Mouse (Mus musculus) heart, adult 8-10 months (tissue): ENCODE data around the gene Serping1. TPM values are rescaled to one million over a fixed set of nuclear protein-coding genes. Genes with fewer than 3 reads are reported as not detected.

ENCODE experiments used
- DNase-seq: peaks from one replicate; pipeline ENCODE4 v3.0.0; 2022; ENCODE audit warnings: low spot score
- total RNA-seq, 4 experiments: library from RNA; stranded (reverse); gene quantifications; 2 replicates each; pipeline ENCODE4 v1.2.4; 2022

Serping1 gene
- total RNA-seq, 4 experiments from 2014 or later: 58.4 to 76.5 (median 69.2) TPM

DNA sequence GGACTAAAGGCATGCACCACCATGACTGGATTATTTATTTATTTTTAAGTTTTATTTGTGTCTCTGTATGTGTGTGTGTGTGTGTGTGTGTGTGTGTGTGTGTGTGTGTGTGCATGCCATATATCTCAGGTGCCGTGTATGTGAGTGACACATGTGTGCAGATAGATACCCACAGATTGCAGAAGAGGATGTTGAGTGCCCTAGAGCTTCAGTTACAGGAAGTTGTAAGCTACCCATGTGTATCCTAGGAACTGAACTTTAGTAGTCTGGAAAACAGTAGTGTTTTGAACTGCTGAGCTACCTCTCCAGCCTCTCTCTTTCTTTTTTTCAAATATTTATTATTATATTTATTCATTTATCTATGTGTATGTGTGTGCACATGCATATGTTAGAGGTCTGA lies 8.1 kb upstream of the Serping1 start:
- no peak for DNase-seq

DNA sequence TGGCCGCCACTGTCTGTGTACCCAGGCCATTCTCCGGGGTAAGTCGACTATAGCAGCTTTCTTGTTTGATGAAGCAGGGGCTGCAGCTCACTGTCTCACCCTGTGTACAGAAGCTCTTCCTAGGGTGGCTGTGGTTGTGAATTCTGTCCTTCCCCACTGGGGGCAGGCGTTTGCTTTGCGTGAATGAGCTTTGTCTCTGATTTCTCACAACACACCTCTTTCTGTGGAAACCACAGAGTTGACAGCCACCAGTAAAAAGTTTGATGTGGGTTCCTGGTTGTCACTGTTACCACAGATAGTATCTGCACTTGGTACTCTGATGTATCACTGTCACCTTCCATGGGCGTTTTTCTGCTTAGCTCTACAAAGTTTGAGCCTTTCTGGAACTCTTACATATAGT lies 4.0 kb upstream of the Serping1 start:
- no peak for DNase-seq

- no peak for DNase-seq
Observed at GRCm38 (mm10) chr2:84777706-84778105, 2.5 kb upstream of the Serping1 start.

DNA sequence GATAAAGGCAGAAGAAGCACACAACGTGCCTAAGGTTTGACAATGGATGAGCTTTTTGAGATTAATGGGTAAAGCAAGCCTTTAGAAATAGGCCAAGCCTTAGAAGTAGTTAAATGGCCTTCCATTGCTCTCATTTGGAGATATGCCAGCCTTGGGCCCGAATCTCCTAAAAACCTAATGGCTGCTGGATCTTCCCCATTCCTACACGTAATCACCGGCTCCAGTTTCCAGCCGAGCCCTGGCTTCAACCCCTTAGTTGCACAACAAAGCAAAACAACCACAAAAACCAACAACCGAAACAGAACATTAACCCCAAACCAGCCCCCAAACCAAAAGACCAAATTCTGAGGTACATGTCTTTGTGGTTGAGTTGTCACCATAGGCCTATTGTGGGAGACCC lies 421 bp upstream of the Serping1 start:
- no peak for DNase-seq

DNA sequence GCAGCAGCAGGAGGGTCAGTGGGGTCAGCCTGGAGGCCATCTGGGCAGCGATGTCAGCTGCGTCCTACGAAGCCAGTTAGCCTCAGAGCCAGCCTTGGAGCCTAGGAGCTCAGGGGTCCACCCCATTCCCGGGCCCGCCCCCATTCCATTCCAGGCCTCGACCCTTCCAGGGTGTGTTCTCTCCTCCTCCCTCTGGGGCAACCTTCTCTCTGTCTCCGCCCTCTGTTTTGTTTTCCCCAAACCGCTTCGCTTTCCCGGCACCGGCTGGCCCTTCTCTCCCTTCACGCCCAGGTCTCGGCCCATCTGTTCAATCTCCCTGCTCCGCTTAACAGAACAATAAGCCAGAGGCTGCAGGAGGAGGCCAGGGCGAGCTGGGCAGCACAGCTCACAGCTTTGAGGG lies 493 bp downstream of the Serping1 start:
- peak; percentile 83 for DNase-seq

GRCm38 (mm10) chr2:84773195-84773594 lies 2.0 kb downstream of the Serping1 start:
- no peak for DNase-seq

GRCm38 (mm10) chr2:84772454-84772853 lies 2.8 kb downstream of the Serping1 start:
- DNase-seq: no peak

DNA sequence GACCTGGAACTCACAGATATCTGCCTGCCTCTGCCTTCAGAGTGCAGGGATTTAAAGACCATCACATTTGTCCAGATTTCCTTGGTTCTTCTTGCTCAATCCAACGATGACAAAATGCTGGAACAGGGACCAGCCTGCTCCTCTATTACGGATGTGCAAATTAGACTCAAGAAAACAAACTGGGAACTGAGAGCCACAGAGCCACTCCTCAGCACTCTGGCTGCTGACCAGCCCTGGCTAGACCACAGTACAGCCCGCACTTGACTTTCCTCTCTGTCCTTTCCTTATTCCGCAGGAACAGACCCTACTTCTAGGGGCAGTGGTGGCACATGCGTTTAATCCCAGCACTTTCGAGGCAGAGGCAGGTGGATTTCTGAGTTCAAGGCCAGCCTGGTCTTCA lies 4.7 kb downstream of the Serping1 start:
- peak; percentile 51 for DNase-seq

GRCm38 (mm10) chr2:84762818-84763217 lies 12.4 kb downstream of the Serping1 start:
- no peak for DNase-seq

DNA sequence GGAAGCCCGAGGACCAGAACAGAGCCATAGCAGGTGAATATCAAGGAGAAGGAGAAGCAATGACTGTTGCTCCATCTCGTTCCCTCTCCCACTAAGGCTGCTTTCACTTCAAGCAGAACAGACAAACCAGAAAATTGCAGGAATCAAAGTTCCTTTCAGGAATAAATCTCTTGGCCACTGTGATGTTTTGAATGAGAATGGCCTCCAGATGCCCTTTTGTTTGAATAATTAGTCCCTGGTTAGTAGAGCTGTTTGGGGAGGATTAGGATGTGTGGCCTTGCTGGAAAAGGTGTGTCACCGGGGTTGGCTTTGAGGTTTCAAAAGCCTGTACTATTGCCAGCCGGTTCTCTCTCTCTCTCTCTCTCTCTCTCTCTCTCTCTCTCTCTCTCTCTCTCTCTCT lies 12.9 kb downstream of the Serping1 start:
- no peak for DNase-seq

GRCm38 (mm10) chr2:84761840-84762239 lies 13.4 kb downstream of the Serping1 start:
- DNase-seq: no peak

DNA sequence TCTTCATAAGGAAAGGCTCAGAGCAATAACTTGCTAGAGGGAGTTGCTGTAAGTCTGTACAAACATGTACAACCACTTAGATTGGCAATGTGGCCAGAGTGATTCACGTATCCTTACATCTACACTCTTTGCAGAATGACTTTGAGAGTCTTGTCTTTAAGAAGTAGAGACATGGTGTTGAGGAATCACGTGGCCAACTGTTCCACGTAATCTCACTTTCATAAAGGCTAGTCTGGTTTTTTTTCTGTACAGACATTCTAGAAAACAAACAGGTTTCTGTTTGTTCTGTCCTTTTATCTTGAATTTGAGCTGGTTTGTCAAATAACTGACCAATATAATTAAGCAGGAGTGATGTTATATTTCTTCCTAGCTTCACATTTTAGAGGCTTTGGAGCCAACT lies 13.9 kb downstream of the Serping1 start:
- no peak for DNase-seq

GRCm38 (mm10) chr2:84760777-84761176 lies 14.5 kb downstream of the Serping1 start:
- DNase-seq: no peak

DNA sequence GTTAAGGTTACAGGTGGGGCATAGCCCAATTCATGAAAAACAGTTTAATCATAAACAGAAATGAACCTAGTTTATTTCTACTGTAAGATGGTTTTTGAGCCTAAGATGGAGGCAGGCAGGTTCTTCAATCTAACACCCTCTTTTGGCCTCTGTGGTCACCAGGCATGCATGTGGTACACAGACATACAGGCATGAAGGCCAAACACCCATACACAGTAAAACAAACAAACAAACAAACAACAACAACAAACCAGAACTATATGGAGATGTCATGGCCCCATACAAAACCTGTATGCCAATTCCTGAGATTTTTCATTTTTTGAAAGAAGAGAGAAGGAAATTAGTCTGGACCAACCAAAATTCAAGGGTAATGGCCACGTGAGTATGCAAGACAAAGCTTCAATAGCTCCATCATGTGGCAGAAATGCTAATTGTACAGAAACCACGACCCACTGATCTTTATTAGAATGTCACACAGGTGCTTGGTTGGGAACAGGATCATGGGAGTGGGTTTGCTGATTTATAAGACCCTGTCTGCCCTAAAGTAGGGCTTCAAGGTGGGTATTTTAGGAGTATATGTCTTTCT lies 16.6 kb downstream of the Serping1 start:
- peak; percentile 53 for DNase-seq

DNA sequence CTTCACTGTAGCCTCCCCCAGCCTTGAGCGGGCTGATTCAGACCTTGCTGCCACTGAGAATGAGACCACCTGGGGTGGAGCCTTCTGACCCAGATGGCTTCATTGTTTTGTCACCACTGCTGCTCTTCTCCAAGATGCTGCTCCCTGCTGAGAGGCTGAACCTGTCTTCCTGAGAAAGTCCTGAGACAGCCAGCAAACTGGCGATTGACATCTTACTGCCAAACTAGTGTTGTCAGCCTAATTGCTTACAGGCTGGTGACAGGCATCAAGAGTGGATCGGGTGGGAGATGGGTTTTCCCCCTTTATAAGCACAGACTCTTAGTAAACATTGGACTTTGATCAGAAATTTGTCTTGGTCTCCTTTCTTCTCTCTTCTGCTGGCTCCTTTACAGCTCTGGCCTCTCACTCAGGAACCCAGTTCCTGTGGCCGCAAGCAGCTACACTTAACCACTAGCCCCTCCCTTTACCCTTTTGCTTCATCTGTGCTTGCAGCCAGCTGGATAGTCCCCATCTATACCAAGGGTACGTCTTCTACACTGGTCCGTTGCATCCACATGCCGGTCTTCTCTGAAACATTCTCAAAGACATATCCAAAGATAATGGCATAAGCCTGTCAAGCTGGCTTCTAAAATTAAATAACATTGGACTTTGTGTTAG lies 18.1 kb downstream of the Serping1 start:
- DNase-seq: no peak

DNA sequence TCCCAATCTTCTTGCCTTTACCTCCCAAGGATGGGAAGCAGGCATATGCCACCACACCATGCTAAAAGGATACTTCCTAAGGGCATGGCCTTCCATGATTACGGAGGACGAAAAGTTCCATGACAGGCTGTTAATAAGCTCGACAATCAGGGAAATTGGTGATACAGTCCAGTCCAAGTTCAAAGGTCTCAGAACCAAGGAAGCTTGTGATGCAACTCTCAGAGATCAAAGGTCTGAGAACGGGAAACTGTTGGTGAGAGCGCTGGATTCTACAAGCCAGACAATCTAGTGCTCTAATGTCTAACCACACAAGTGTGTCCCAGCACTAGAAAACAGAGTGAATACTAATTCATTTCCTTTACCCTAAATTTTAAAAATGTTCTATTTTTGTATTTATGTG lies 19.0 kb downstream of the Serping1 start:
- no peak for DNase-seq

DNA sequence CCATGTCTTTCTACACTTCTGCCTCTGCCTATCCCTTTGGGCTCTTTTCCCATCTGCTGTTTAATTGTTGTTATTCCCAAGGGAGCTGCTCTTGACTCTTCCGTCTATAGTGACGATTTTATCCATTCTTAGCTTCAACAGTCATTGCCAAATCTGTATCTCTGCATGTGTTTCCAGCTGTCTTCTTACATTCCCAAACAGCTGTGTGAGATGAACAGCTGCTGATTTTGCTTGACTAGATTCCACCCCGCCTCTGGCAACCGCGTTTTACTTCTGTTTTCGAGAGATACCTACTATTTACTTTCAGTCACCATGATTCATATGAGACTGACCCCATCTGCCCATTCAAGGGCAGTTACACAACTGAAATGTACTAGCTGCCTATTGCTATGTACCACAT lies 25.1 kb downstream of the Serping1 start:
- DNase-seq: no peak

DNA sequence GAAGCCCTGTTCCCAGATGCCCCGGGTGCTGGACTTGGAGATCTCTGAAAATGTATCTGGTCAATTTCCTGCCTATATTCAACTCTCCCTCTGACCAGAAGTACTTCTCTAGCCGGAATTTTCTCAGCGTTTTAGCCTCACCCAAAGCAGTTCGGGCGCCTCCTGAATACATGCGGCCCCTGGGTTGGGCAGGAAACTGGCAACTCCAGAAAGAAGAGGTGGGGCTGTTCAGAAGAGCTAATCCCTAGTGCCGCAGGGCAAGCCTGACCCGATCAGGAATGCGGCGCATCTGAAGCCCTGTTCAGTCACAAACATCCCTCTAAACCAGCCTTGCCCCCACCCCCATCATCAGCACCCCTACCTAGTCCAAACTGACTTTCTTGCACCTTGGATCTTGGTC lies 31.1 kb downstream of the Serping1 start:
- DNase-seq: no peak

GRCm38 (mm10) chr2:84743561-84743960 lies 31.7 kb downstream of the Serping1 start, which contains the start of gene Gm19426:
Gene Gm19426, minus strand, starts transcription at chr2:84743655.
- peak; percentile 36 for DNase-seq

DNA sequence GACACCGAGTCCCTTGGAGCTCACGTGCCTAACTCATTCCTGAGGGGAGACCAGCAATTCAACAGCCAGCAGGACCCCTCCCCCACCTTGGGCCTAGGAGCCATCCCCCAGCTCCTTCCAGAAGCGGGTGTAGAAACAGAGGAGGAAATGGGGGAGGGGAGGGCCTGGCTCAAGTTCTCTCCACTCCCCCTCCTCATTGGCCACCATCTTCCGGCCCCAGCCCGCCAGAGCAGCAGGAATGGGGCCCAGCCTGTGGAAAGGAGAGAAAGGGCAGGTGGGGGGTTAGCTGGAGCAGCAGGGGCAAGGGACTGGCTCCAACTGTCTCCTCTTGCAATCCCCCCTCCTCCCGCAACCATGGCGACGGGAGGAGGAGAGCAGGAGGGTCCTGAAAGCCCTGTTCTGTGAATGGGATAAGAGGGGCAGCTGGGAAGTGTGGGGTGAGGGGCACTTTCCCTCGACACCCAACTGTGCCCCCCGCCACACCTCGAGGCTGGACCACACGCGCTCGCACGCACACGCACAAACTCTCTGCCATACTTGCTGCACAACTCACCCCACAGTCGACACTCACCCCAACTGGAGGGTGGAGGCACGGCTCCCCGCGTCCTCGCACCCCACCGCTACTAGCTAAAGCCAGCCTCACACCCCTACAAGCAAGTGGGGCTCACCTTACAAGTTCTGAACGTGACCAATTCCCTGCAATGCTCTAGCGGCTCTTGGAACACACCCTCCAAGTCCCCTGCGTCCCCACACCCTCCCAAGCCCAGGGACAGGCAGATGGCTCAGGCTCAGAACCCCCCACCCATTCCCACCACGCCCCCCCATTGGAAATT lies 32.6 kb downstream of the Serping1 start:
- no peak for DNase-seq

DNA sequence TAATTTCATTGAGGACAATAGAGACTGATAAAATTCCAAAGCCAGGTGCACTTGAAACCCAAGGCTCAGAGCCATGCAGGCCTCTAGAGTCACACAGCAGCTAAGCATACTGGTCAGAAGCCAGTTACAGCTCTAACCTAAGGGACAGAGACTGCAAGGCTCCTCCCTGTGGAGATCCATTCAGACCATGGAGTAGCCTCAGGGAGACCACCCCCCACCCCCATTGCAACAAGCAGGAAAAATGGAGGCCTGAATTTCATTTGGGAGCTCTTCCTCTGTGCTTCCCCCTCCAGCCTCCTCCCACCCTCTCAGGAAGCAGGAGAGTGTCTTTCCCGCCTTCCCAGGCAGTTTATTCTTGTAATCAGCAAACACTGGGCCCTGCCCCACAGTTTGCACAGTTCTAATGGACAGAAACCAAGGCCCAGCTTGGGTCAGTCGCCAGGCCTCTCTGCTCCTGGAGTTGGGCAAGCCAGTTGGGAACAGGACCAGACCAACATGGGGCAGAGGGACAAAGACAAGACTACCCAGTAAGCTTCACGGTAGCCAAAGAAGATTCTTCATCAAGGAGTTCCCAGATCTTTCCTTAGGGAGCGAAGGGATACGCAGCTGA lies 33.3 kb downstream of the Serping1 start:
- no peak for DNase-seq

DNA sequence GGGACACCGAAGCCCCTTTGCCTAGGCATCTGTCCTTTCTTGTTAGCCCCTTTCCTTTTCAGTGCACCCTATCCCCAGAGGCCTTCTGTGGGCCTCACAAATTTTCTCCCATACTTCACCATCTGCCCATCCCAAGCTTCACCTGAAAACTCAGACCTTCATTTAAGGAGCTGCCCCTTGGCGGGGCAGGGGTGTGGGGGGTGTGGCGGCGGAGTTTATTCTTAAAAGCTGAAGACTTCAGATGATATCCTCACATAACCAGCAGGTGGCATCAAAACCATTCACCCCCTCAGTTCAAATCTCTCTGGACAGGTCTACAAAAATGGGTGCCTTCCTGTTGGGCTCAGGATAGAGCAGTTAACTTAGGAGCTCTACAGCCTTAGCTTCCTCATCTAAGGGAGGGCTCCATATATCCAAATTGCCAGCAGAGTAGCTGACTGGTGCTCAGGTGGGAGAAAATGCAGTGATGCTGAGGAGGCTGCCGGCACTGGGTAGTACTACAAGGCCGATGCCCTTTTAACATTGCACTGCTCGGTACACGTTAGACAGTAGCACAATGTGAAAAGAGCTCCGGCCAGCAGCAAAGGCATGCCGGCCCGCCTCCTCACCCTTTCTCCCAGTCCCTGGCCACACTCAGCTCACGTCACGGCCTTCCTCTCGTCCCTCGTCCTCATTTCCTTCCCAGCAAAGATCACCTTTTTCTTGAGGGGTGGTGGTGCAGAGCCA lies 34.5 kb downstream of the Serping1 start:
- no peak for DNase-seq
